Mouse (Mus musculus) bone marrow macrophage, adult 2 months (primary cell): ENCODE results near the gene Etl4.

Experiments used
- CTCF ChIP-seq: IDR thresholded peaks from 2 replicates; pipeline ENCODE4 v1.5.1; 2012; ENCODE audit warnings: low read depth, mild to moderate bottlenecking, low read length, moderate library complexity
- POLR2A ChIP-seq: IDR thresholded peaks from 2 replicates; pipeline ENCODE4 v1.6.1; 2012; ENCODE audit warnings: mild to moderate bottlenecking, low read depth, low read length, borderline replicate concordance

DNA sequence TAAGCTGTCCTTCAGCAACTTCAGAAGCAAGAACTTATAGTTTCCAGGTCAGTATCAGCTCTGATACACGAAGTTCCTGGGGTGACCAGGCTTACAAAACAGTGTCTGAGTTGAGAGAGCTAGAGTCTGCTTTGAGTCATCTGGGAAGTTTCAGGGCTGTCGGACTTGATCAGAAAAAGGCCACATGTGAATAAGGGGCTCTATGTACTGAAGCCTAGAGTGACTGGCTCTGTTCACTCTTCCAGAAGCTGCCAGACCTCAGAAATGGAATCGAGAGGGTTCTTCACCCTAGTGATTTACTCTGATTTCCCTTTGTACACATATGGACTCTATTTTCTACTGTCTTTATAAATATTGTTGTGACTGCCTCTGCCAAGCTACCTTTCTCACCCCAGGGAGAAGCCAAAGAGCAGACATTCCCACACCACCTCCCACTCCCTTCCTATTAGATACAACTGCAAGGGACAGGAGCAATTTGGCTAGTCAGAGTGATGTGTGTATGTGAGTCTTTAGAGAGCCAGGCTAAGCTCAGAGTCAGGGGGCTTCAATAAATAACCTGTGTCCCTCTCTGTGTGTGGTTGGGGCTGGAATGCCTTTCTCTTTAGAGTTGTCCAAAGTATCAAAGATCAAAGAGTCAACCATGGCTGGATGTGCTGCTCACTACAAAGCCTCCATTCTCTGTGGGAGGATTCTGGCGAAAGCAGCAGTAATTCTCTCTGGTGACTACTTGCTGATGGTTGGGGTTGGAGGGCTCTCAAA, 381.6 kb downstream of the Etl4 start:
- TF ChIP-seq CTCF (no peak), POLR2A (no peak)
